Mouse (Mus musculus) liver, embryonic 16.5 days (tissue): ENCODE measurements around the gene Bbs1. TPM values are rescaled to one million over a fixed set of nuclear protein-coding genes. Genes with fewer than 3 reads are reported as not detected.

ENCODE experiments used
- ATAC-seq: fragments of 200-750 bp; cut with Nextera tagmentation; 2 replicates; pipeline ENCODE4 v1.8.0; 2017; ENCODE audit warnings: low read depth, mild to moderate bottlenecking, moderate number of reproducible peaks, moderate library complexity
- H3K27ac ChIP-seq: fragments of 300-500 bp; sonication (generic); 2 replicates; pipeline ENCODE4 v1.5.1; 2014; ENCODE audit warnings: mild to moderate bottlenecking, low read length
- H3K27me3 ChIP-seq: fragments of 300-500 bp; sonication (generic); 2 replicates; pipeline ENCODE4 v1.6.1; 2014; ENCODE audit warnings: low read depth, low read length, mixed read lengths; ENCODE audit not compliant: control insufficient read depth, insufficient read depth
- H3K36me3 ChIP-seq: fragments of 300-500 bp; sonication (generic); 2 replicates; pipeline ENCODE4 v1.6.1; 2014; ENCODE audit warnings: mild to moderate bottlenecking; ENCODE audit not compliant: control insufficient read depth, insufficient read depth
- H3K4me1 ChIP-seq: fragments of 300-500 bp; sonication (generic); 2 replicates; pipeline ENCODE4 v1.6.1; 2014; ENCODE audit warnings: low read depth, low read length, mixed read lengths; ENCODE audit not compliant: control insufficient read depth
- H3K4me2 ChIP-seq: fragments of 300-500 bp; sonication (generic); 2 replicates; pipeline ENCODE4 v1.6.1; 2014; ENCODE audit warnings: low read depth, low read length, mixed read lengths
- H3K4me3 ChIP-seq: fragments of 300-500 bp; sonication (generic); 2 replicates; pipeline ENCODE4 v1.5.1; 2014; ENCODE audit warnings: low read depth, mild to moderate bottlenecking, low read length
- H3K9ac ChIP-seq: fragments of 300-500 bp; sonication (generic); 2 replicates; pipeline ENCODE4 v1.6.1; 2014; ENCODE audit warnings: low read depth, low read length
- H3K9me3 ChIP-seq: fragments of 300-500 bp; sonication (generic); replicated peaks from 2 replicates; pipeline ENCODE4 v1.6.1; 2016; ENCODE audit warnings: low read length; ENCODE audit not compliant: control insufficient read depth
- WGBS: fragments of 180-500 bp; shearing (Covaris S2); extraction: QIAGEN DNeasy Blood & Tissue Kit; methylation state at CpG from one replicate; pipeline ENCODE4 v1.1.7; 2014; ENCODE audit not compliant: insufficient replicate concordance; 5-methylcytosine and 5-hydroxymethylcytosine counted together
- polyA plus RNA-seq: library from polyadenylated mRNA; unstranded; fragments of >200 nt; fragmentation: Nextera tagmentation; extraction: Ambion mirVana; gene quantifications from 2 replicates; pipeline ENCODE4 v1.2.1, GENCODE M21; 2015

The Bbs1 gene
- polyA plus RNA-seq, 1 experiment from 2014 or later, result 1.2 TPM

GRCm38 (mm10) chr19:4850281-4850680 lies 56.1 kb downstream of the Bbs1 start:
- H3K4me1 ChIP-seq, result peaks cover 7% of the 10 kb centered on the region; the same call in 1 of the 2 replicates
- H3K36me3 ChIP-seq, result no peaks in the 10 kb centered on the region
- no peaks in the 10 kb centered on the region for H3K9me3 ChIP-seq
- H3K4me2 ChIP-seq, result no peak overlapping the region
- no peak for ATAC-seq
- no peak overlapping the region for H3K9ac ChIP-seq
- no peak overlapping the region for H3K4me3 ChIP-seq
- 49% methylated on average over 5 of the region's 5 CpGs for WGBS
- no peak overlapping the region for H3K27ac ChIP-seq
- peaks cover 26% of the 10 kb centered on the region for H3K27me3 ChIP-seq

DNA sequence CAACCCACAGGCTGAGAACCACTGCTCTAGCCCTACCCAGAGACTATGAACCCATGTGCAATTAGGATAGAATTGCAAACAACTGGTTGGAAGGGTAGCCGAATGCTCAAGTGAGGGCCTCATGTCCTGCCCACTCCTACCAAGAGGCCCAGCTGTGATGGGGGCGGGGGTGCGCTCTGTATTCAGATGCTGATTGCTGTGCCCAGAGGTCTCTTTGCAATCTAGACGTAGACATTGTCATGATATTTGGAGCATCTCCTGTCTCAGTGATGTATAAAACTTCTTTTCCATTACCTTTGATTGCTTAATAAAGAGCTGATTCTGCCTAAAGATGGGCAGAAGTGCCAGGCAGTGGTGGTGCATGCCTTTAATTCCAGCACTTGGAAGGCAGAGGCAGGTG lies 56.6 kb downstream of the Bbs1 start:
- Histone ChIP-seq H3K4me1 (peaks cover 3% of the 10 kb centered on the region; the same call in 1 of the 2 replicates), H3K9me3 (no peaks in the 10 kb centered on the region), H3K27me3 (peaks cover 22% of the 10 kb centered on the region), H3K4me2 (no peak overlapping the region), H3K27ac (no peak overlapping the region), H3K4me3 (no peak overlapping the region), H3K9ac (no peak overlapping the region), H3K36me3 (no peaks in the 10 kb centered on the region)
- no peak for ATAC-seq
- 58% methylated on average over 4 of the region's 4 CpGs for WGBS

- Histone ChIP-seq H3K27ac (no peak overlapping the region), H3K9me3 (no peaks in the 10 kb centered on the region), H3K36me3 (no peaks in the 10 kb centered on the region), H3K27me3 (peaks cover 7% of the 10 kb centered on the region), H3K4me3 (no peak overlapping the region), H3K4me2 (no peak overlapping the region), H3K4me1 (no peaks in the 10 kb centered on the region), H3K9ac (no peak overlapping the region)
- no peak; the same call in 1 of the 2 replicates for ATAC-seq
- 19% methylated on average over 7 of the region's 7 CpGs for WGBS
Measured at GRCm38 (mm10) chr19:4847490-4847889, 58.9 kb downstream of the Bbs1 start.

DNA sequence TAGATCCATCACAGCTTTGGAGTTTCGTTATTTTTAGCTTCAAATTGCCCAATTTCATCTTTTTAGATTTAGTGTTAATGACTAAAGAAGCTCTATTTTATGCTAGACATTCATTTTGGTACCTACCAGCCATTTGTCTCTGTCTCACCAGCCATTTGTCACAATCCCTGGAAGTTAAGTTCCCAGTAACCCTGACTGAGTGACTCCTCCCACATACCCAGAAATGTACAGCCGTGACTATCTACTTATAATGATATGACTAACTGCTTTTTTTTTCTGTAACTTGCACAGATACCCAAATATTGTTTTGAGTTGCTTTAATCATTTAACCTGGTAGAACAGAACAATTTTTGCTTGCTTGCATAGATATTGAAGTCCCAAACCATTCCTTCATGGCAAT lies 60.6 kb downstream of the Bbs1 start:
- Histone ChIP-seq H3K4me2 (no peak overlapping the region), H3K9ac (no peak overlapping the region), H3K4me3 (no peak overlapping the region), H3K27ac (no peak overlapping the region), H3K27me3 (peaks cover 23% of the 10 kb centered on the region), H3K4me1 (no peaks in the 10 kb centered on the region), H3K36me3 (no peaks in the 10 kb centered on the region), H3K9me3 (no peaks in the 10 kb centered on the region)
- WGBS, result 30% methylated on average over 2 of the region's 2 CpGs
- no peak for ATAC-seq

DNA sequence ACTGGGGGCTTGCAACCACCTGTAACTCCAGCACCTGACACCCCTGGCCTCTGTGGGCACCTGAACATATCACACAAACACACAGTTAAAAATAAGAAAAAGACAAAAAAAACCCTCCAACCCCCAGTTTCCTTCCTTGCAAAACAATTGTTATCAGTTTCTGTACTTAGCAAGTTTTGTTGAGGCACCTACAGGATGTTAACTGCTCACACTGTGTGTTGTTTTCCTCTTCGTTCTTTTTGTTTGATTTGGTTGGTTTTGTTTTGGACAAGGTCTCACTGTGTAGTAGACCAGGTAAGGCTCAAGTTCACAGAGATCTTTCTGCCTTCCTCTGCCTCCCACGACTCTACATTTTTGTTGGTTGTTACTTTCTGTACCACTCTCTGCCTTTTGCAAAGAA lies 63.8 kb downstream of the Bbs1 start:
- H3K36me3 ChIP-seq, result no peaks in the 10 kb centered on the region
- no peak overlapping the region for H3K4me3 ChIP-seq
- ATAC-seq, result no peak
- 49% methylated on average over 2 of the region's 2 CpGs for WGBS
- no peak overlapping the region for H3K4me2 ChIP-seq
- no peak overlapping the region for H3K9ac ChIP-seq
- H3K27ac ChIP-seq, result no peak overlapping the region
- peaks cover 25% of the 10 kb centered on the region for H3K27me3 ChIP-seq
- H3K9me3 ChIP-seq, result no peaks in the 10 kb centered on the region
- H3K4me1 ChIP-seq, result peaks cover 20% of the 10 kb centered on the region

DNA sequence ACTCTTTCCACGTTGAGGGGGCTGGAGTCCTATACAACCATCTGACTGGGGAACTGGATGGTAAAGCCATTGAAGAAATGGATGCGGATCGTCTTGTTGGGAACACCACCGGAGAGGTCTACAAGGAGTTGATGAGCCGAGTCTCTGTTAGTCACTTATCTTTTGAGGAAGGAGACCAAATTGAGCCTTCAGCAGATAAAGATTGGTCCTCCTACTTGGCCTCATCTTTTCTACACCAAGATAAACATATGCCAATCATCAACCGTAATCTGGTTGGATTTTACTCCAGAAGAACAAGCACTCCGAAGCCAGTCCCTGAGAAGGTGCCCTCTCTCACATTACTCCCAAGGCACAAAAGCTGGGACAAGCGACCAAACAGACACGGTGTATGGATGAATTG lies 65.6 kb downstream of the Bbs1 start:
- H3K27me3 ChIP-seq, result peaks cover 25% of the 10 kb centered on the region
- no peak overlapping the region for H3K27ac ChIP-seq
- no peak overlapping the region for H3K4me2 ChIP-seq
- no peaks in the 10 kb centered on the region for H3K36me3 ChIP-seq
- H3K9ac ChIP-seq, result no peak overlapping the region
- ATAC-seq, result no peak
- 59% methylated on average over 9 of the region's 9 CpGs for WGBS
- no peaks in the 10 kb centered on the region for H3K9me3 ChIP-seq
- peaks cover 22% of the 10 kb centered on the region for H3K4me1 ChIP-seq
- no peak overlapping the region for H3K4me3 ChIP-seq

DNA sequence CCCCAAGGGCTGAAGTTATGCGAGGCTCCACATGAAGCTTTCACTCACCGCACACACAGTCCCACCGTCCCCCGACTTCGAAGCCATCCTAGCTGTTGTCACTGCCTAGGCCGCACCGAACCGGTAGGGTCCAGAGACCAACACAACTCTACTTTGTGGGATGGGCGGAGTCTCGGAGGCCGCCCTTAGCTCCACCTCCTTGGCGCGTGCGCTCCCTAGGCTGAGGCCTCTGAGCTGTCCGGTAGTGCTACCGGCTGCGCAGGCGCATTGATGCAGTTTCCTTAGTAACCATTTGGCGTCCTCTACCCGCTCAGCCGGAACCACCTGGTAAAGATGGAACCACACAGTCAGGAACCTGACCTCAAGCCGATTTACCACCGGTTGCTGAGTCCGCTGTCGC lies 67.3 kb downstream of the Bbs1 start, which contains the start of the genes Ccs and Ccdc87:
Gene Ccs (minus strand): TSS at position 184 of the 400 bp plus-strand sequence.
Gene Ccdc87 (plus strand): TSS at position 218 of the 400 bp plus-strand sequence.
- peaks cover 22% of the 10 kb centered on the region for H3K4me1 ChIP-seq
- no peaks in the 10 kb centered on the region for H3K36me3 ChIP-seq
- H3K9me3 ChIP-seq, result no peaks in the 10 kb centered on the region
- H3K4me3 ChIP-seq, result peak within 1 kb of the TSS; percentile 77
- peak within 1 kb of the TSS; percentile 62 for H3K27ac ChIP-seq
- peak within 1 kb of the TSS; percentile 99 for H3K4me2 ChIP-seq
- ATAC-seq, result peak; percentile 99
- H3K9ac ChIP-seq, result peak within 1 kb of the TSS; percentile 72
- H3K27me3 ChIP-seq, result peaks cover 25% of the 10 kb centered on the region
- under 1% methylated on average over 25 of the region's 25 CpGs for WGBS

DNA sequence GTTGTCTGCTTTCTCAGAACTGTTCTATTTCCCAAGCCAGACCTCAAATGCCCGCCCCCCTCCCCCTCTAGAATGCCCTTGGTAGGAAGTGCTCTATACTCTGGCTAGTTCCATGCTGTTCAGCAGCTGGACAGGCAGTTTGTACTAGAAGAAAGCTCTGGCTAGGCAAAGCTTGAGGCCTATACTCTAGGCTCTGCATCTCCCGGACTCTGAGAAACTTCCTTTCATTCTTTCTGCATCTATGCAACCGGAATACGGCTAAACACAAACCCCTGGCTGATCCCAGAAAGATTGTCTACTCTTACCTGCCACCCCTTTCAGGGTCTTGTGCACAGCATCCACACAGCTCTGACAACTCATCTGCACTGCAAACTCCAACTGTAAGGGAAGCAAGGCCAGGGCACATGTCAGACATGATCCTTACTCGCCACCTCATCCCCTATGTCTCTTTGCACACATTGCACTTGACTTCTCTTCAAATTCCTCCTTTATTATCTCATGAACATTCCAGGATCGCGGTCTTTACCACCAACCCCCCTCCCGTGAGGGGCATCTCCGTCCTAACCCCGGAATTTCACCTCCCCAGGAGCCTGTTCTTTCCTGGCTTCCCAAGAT lies 67.8 kb downstream of the Bbs1 start:
- H3K4me3 ChIP-seq, result peak overlapping the region; percentile 77
- WGBS, result 27% methylated on average over 10 of the region's 10 CpGs
- no peaks in the 10 kb centered on the region for H3K36me3 ChIP-seq
- H3K4me2 ChIP-seq, result peak overlapping the region; percentile 99
- H3K9me3 ChIP-seq, result no peaks in the 10 kb centered on the region
- peaks cover 25% of the 10 kb centered on the region for H3K27me3 ChIP-seq
- peaks cover 22% of the 10 kb centered on the region for H3K4me1 ChIP-seq
- ATAC-seq, result no peak
- peak overlapping the region; percentile 62 for H3K27ac ChIP-seq
- peak overlapping the region; percentile 72 for H3K9ac ChIP-seq

DNA sequence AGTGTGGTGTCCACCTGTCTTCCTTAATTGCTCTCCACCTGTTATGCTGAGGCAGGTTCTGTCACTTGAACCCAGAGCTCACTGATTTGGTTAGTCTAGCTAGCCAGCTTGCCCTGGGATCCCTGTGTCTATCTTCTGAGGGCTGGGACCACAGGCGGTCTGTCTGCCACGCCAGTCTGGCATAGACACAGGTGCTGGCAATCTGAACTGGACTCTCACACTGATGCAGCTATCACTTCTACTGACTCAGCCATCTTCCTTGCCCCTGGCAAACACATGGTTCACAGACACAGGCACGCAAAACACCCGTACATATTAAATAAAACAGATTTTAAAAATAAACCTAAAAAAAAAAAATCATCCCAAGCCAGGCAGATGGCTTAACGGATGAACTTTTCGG lies 69.4 kb downstream of the Bbs1 start:
- Histone ChIP-seq H3K4me1 (peaks cover 22% of the 10 kb centered on the region), H3K4me3 (no peak overlapping the region), H3K4me2 (no peak overlapping the region), H3K27ac (no peak overlapping the region), H3K9me3 (no peaks in the 10 kb centered on the region), H3K27me3 (peaks cover 21% of the 10 kb centered on the region), H3K36me3 (peaks cover 3% of the 10 kb centered on the region), H3K9ac (no peak overlapping the region)
- ATAC-seq, result no peak
- WGBS, result 87% methylated on average over 6 of the region's 6 CpGs
